Mouse (Mus musculus): ENCODE results near the gene Wdr83. TPM values are rescaled to one million over a fixed set of nuclear protein-coding genes. Genes with fewer than 3 reads are reported as not detected.
A peak's percentile ranks its signal among the peaks of the same experiment; 100 is the strongest.

Gene Wdr83
- polyA plus RNA-seq, 1 experiment from 2014 or later = 47.3 TPM

DNA sequence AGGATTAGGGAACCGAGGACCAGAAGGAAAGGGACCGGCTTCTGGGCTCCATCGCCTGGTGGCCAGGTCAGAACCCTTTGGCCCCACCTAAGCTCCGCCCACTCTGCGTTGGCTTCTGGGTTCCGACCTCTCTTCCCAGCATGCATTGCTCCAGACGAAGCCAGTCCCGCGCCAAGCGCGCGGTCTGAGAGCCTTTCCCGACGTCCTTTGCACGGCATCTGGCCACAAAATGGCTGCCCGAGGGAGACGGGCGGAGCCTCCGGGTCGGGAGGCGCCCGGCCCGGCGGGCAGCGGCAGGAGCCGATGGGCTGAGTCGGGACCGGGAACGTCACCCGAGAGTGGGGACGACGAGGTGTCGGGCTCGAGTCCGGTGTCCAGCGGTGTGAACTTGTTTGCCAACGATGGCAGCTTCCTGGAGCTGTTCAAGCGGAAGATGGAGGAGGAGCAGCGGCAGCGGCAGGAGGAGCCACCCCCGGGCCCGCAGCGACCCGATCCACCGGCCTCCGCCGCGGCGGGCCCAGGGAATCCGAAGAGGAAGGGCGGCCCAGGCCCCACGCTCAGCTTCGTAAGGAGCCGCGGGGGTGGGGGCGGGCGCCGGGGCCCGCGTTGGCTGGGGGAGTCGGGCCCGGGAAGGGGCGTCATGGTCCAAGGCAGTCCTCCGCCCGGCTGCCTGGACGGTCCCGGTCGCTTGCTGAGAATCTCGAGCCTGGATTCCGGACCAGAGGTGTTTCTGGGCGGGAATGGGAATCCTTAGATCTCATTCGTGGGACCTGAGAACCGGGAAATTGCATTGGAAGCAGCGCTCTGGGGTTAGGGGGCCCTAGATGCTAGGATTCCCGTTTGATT is 54.2 kb downstream of the Wdr83 start, which contains the start of gene Trir:
Gene Trir (plus strand): TSS at position 154 of the 846 bp plus-strand sequence.
- Histone ChIP-seq H3K9ac (ENCODE audit: low read length) (peak within 1 kb of the TSS; percentile 99), H3K4me2 (ENCODE audit: low read depth, low read length, severe bottlenecking) (peak within 1 kb of the TSS; percentile 93), H3K4me3 (ENCODE audit: low read depth, low read length) (peak within 1 kb of the TSS; percentile 98), H3K4me1 (replicated peaks; ENCODE audit: control insufficient read depth, insufficient read depth, low read length) (peaks cover 18% of the 10 kb centered on the region), H3K27ac (ENCODE audit: low read depth, low read length) (peak within 1 kb of the TSS; percentile 81), H3K36me3 (ENCODE audit: control insufficient read depth, insufficient read depth, low read length) (peaks cover 15% of the 10 kb centered on the region; the same call in 1 of the 2 replicates), H3K27me3 (ENCODE audit: control insufficient read depth, insufficient read depth, low read length) (no peaks in the 10 kb centered on the region), H3K9me3 (ENCODE audit: control insufficient read depth, low read length) (no peaks in the 10 kb centered on the region)
- DNase-seq (ENCODE audit: low spot score) (peak; percentile 96), ATAC-seq (replicated peaks; ENCODE audit: low FRiP score) (peak; percentile 84)
- under 1% methylated on average over 68 of the region's 75 CpGs for WGBS

DNA sequence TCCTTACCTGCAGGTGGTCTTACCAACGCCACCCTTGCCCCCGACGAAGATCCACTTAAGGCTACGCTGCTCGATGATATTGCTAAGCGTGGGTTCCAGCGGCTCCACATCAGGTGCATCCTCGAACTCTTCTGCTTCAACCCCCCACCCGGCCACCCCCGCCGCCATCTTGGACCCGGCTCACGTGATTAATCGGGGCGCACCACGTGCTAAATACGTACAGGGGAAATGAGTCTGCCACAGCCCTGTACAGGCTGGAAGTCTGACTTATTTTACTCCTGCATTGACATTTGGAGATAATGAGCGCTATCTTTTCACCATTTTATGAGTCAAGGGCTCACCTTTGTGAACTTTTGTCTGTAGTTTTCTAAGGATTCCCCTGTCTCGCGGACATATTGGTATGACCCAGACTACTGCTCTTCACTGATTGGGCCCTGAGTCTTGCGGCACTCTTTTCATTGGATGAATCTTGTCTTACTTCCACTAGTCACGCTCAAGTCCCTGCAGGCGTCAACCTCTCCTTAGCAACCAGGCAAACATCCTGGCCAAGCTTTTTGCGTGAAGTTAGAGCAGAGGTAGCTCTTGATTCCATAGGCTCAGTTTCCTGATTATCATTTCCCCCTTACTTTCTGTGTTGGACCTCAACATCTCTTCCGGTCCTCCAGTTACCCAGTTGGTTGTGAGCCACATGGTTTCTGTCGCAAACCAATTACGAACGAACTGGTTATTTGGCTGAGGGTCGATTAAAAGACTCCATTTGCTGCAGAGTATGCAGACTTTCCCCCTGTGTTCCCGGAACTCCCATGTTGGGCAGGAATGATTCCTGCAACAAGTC is 55.8 kb downstream of the Wdr83 start, which contains the start of gene Asna1:
Gene Asna1 (minus strand): TSS at position 184 of the 835 bp plus-strand sequence.
- Histone ChIP-seq H3K36me3 (ENCODE audit: control insufficient read depth, insufficient read depth, low read length) (peaks cover 11% of the 10 kb centered on the region; the same call in 1 of the 2 replicates), H3K4me3 (ENCODE audit: low read depth, low read length) (peak within 1 kb of the TSS; percentile 98), H3K27me3 (ENCODE audit: control insufficient read depth, insufficient read depth, low read length) (no peaks in the 10 kb centered on the region), H3K9ac (ENCODE audit: low read length) (peak within 1 kb of the TSS; percentile 85), H3K9me3 (ENCODE audit: control insufficient read depth, low read length) (no peaks in the 10 kb centered on the region), H3K4me2 (ENCODE audit: low read depth, low read length, severe bottlenecking) (peak within 1 kb of the TSS; percentile 93), H3K27ac (ENCODE audit: low read depth, low read length) (peak within 1 kb of the TSS; percentile 68), H3K4me1 (replicated peaks; ENCODE audit: control insufficient read depth, insufficient read depth, low read length) (peaks cover 18% of the 10 kb centered on the region)
- peak; percentile 88 for ATAC-seq (replicated peaks; ENCODE audit: low FRiP score)
- WGBS = 8% methylated on average over 30 of the region's 30 CpGs
- DNase-seq (ENCODE audit: low spot score) = peak; percentile 89

Small RNAs within 50 kb of the gene (microRNA-seq; reads per million reads assigned to microRNA genes)
- 10.9 reads per million, percentile 5 among the genes with 10 or more reads in this experiment for gene Gm23388 (ENCODE audit: insufficient number of aligned reads)
- 4.2 reads per million for gene Mir7070 (ENCODE audit: insufficient number of aligned reads)

Other genes starting within 250 kb of the Wdr83 start
- 41.0 and 44.3 TPM in 2 replicates for gene Gadd45gip1, start 249.8 kb downstream of the Wdr83 start, polyA plus RNA-seq (2014; fragmentation: Nextera tagmentation; extraction: Ambion mirVana)
- 102 and 110 TPM in 2 replicates for gene Rad23a, start 240.6 kb downstream of the Wdr83 start, polyA plus RNA-seq (2014; fragmentation: Nextera tagmentation; extraction: Ambion mirVana)
- gene Calr, start 234.4 kb downstream of the Wdr83 start, polyA plus RNA-seq (2014; fragmentation: Nextera tagmentation; extraction: Ambion mirVana) = 722 and 731 TPM in 2 replicates
- 112 and 120 TPM in 2 replicates for gene Farsa, start 224.3 kb downstream of the Wdr83 start, polyA plus RNA-seq (2014; fragmentation: Nextera tagmentation; extraction: Ambion mirVana)
- 86.2 and 87.8 TPM in 2 replicates for gene Syce2, start 209.2 kb downstream of the Wdr83 start, polyA plus RNA-seq (2014; fragmentation: Nextera tagmentation; extraction: Ambion mirVana)
- gene Gcdh, start 187.4 kb downstream of the Wdr83 start, polyA plus RNA-seq (2014; fragmentation: Nextera tagmentation; extraction: Ambion mirVana) = 37.8 and 39.6 TPM in 2 replicates
- gene Klf1, start 179.4 kb downstream of the Wdr83 start, polyA plus RNA-seq (2014; fragmentation: Nextera tagmentation; extraction: Ambion mirVana) = 14.2 and 17.5 TPM in 2 replicates
- gene Dnase2a, start 172.7 kb downstream of the Wdr83 start, polyA plus RNA-seq (2014; fragmentation: Nextera tagmentation; extraction: Ambion mirVana) = 7.2 and 9.5 TPM in 2 replicates
- 14.2 and 15.9 TPM in 2 replicates for gene Mast1, start 143.9 kb downstream of the Wdr83 start, polyA plus RNA-seq (2014; fragmentation: Nextera tagmentation; extraction: Ambion mirVana)
- gene Rtbdn, start 134.3 kb downstream of the Wdr83 start, polyA plus RNA-seq (2014; fragmentation: Nextera tagmentation; extraction: Ambion mirVana) = 0.19 and 0.36 TPM in 2 replicates
- not detected in 2 replicates for gene Gm49661, start 111.9 kb downstream of the Wdr83 start, polyA plus RNA-seq (2014; fragmentation: Nextera tagmentation; extraction: Ambion mirVana)
- gene Prdx2, start 111.7 kb downstream of the Wdr83 start, polyA plus RNA-seq (2014; fragmentation: Nextera tagmentation; extraction: Ambion mirVana) = 1,226 and 1,312 TPM in 2 replicates
- 128 and 147 TPM in 2 replicates for gene Rnaseh2a, start 111.5 kb downstream of the Wdr83 start, polyA plus RNA-seq (2014; fragmentation: Nextera tagmentation; extraction: Ambion mirVana)
- gene Junb, start 102.6 kb downstream of the Wdr83 start, polyA plus RNA-seq (2014; fragmentation: Nextera tagmentation; extraction: Ambion mirVana) = 5.2 and 5.8 TPM in 2 replicates
- 14.8 and 15.5 TPM in 2 replicates for gene Hook2, start 90.7 kb downstream of the Wdr83 start, polyA plus RNA-seq (2014; fragmentation: Nextera tagmentation; extraction: Ambion mirVana)
- not detected in 2 replicates for gene Best2, start 66.8 kb downstream of the Wdr83 start, polyA plus RNA-seq (2014; fragmentation: Nextera tagmentation; extraction: Ambion mirVana)
- 118 and 127 TPM in 2 replicates for gene Asna1, start 56.0 kb downstream of the Wdr83 start, polyA plus RNA-seq (2014; fragmentation: Nextera tagmentation; extraction: Ambion mirVana)
- gene Trir, start 54.5 kb downstream of the Wdr83 start, polyA plus RNA-seq (2014; fragmentation: Nextera tagmentation; extraction: Ambion mirVana) = 170 and 172 TPM in 2 replicates
- gene Tnpo2, start 44.4 kb downstream of the Wdr83 start, polyA plus RNA-seq (2014; fragmentation: Nextera tagmentation; extraction: Ambion mirVana) = 19.9 and 27.2 TPM in 2 replicates
- 23.8 and 33.8 TPM in 2 replicates for gene Fbxw9, start 21.3 kb downstream of the Wdr83 start, polyA plus RNA-seq (2014; fragmentation: Nextera tagmentation; extraction: Ambion mirVana)
- gene Gm5741, start 13.3 kb downstream of the Wdr83 start, polyA plus RNA-seq (2014; fragmentation: Nextera tagmentation; extraction: Ambion mirVana) = not detected in 2 replicates
- 63.5 and 68.5 TPM in 2 replicates for gene Dhps, start 9.5 kb downstream of the Wdr83 start, polyA plus RNA-seq (2014; fragmentation: Nextera tagmentation; extraction: Ambion mirVana)
- 123 and 125 TPM in 2 replicates for gene Wdr83os, start 566 bp downstream of the Wdr83 start, polyA plus RNA-seq (2014; fragmentation: Nextera tagmentation; extraction: Ambion mirVana)
- 20.9 and 21.0 TPM in 2 replicates for gene Man2b1, start 2.0 kb upstream of the Wdr83 start, polyA plus RNA-seq (2014; fragmentation: Nextera tagmentation; extraction: Ambion mirVana)
- gene Zfp791, start 41.8 kb upstream of the Wdr83 start, polyA plus RNA-seq (2014; fragmentation: Nextera tagmentation; extraction: Ambion mirVana) = 1.1 and 1.3 TPM in 2 replicates
- not detected in 2 replicates for gene Cks1brt, start 70.6 kb upstream of the Wdr83 start, polyA plus RNA-seq (2014; fragmentation: Nextera tagmentation; extraction: Ambion mirVana)
- gene Olfr371, start 144.7 kb upstream of the Wdr83 start, polyA plus RNA-seq (2014; fragmentation: Nextera tagmentation; extraction: Ambion mirVana) = not detected in 2 replicates
- 145 and 159 TPM in 2 replicates for gene Orc6, start 218.3 kb upstream of the Wdr83 start, polyA plus RNA-seq (2014; fragmentation: Nextera tagmentation; extraction: Ambion mirVana)
- 163 and 166 TPM in 2 replicates for gene Vps35, start 218.5 kb upstream of the Wdr83 start, polyA plus RNA-seq (2014; fragmentation: Nextera tagmentation; extraction: Ambion mirVana)